Mouse (Mus musculus): ENCODE measurements around the gene Prss2. TPM values are rescaled to one million over a fixed set of nuclear protein-coding genes. Genes with fewer than 3 reads are reported as not detected.

The Prss2 gene
- polyA plus RNA-seq, 1 experiment from 2014 or later: 14.1 TPM

DNA sequence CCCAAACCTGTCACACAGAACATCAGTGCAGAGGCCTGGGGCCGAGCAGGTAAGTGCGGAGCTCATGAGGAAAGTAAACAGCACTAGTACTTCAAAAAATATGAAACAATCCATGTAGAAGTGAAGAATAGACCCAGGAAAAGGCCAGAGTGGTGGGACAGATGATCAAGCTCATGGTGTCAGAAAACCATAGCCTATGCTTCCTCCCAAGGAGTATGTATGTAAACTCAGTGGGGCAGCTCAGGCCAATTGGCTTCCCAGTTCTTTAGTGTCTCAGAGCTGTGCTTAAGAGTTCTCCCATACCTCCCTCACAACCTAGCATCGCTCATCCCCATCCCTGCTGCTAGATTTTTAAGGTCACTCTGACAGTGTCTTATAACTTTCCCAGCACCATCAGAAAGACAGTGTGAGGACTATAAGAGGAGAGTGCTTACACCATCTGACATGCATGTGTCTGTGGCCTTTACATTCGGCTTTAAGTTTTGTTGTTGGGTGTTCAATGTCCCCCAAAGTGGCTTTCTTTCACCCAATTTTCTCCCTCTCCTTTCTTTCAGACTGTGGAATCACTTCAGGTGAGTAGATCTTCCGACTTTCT lies 25.6 kb downstream of the Prss2 start:
- ATAC-seq (replicated peaks; ENCODE audit: low FRiP score, low TSS enrichment, low read depth) (no peak), DNase-seq (ENCODE audit: low spot score) (no peak)
- 85% methylated on average over 5 of the region's 5 CpGs for WGBS
- H3K9me3 ChIP-seq (ENCODE audit: control insufficient read depth, low read length): no peaks in the 10 kb centered on the region
- H3K27ac ChIP-seq (ENCODE audit: low read depth): no peak overlapping the region
- no peak overlapping the region for H3K4me2 ChIP-seq (ENCODE audit: low read length)
- H3K4me3 ChIP-seq (ENCODE audit: low read depth, low read length): no peak overlapping the region
- H3K27me3 ChIP-seq (replicated peaks; ENCODE audit: control insufficient read depth, insufficient read depth, low read length): peaks cover 12% of the 10 kb centered on the region
- H3K36me3 ChIP-seq (ENCODE audit: control insufficient read depth, insufficient read depth, low read length): no peaks in the 10 kb centered on the region
- H3K9ac ChIP-seq (ENCODE audit: low read length): no peak overlapping the region
- no peaks in the 10 kb centered on the region for H3K4me1 ChIP-seq (replicated peaks; ENCODE audit: control insufficient read depth, insufficient read depth, low read length)

DNA sequence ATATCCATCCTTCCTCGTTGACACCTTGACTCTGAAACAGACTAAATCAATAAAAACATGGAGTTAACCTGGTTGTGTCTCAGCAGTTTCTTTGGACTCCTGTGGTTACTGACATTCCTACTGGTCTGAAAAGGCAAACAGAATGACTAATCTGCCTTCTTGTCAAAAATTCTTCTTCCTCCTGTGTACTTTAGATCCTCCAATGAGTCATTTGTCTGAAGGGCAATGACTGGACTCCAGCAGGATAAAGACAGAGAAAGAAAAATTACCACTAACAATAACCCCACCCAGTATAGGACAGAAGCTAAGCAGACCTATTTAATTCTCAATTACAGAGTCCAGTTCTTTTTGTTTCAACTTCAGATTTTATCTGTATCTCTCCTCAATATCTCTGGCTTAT lies 26.7 kb downstream of the Prss2 start:
- no peak overlapping the region for H3K9ac ChIP-seq (ENCODE audit: low read length)
- DNase-seq (ENCODE audit: low spot score) (no peak), ATAC-seq (replicated peaks; ENCODE audit: low FRiP score, low TSS enrichment, low read depth) (no peak)
- peaks cover 4% of the 10 kb centered on the region; the same call in 1 of the 2 replicates for H3K27me3 ChIP-seq (replicated peaks; ENCODE audit: control insufficient read depth, insufficient read depth, low read length)
- WGBS: 53% methylated on average over 1 of the region's 1 CpGs
- H3K36me3 ChIP-seq (ENCODE audit: control insufficient read depth, insufficient read depth, low read length): no peaks in the 10 kb centered on the region
- H3K4me3 ChIP-seq (ENCODE audit: low read depth, low read length): no peak overlapping the region
- H3K9me3 ChIP-seq (ENCODE audit: control insufficient read depth, low read length): no peaks in the 10 kb centered on the region
- no peak overlapping the region for H3K27ac ChIP-seq (ENCODE audit: low read depth)
- H3K4me1 ChIP-seq (replicated peaks; ENCODE audit: control insufficient read depth, insufficient read depth, low read length): no peaks in the 10 kb centered on the region
- H3K4me2 ChIP-seq (ENCODE audit: low read length): no peak overlapping the region

DNA sequence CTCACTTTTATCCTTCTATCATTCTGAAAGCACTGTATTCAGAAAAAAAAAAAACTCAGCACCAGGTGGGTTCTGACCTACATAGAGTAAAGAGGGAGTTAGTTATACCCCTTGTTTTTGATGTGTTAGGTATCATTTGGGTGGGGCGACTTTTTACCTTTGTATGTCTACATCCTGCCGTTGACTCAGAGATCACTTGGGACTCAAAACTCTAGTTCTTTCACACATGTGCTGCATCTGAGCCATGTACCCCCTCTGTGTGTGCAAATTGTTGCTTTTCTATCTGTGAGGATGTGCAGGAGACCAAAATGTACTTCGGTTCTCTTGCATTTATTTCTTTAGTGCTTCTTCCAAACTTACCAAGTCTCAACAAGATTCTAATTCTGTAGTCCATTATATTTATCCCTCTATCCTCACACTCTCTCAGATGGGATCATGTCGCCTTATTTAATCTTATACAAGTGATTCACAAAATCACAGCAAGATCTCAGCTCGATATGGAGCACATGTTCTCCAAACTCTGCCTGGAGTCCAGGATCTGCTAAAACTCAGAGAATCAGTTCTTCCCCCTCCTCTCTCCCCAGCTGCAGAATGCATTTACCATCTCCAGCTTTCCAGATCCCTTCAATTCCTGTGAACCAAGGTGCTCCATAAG lies 31.9 kb downstream of the Prss2 start:
- DNase-seq (ENCODE audit: low spot score): no peak
- Histone ChIP-seq H3K9ac (ENCODE audit: low read length) (no peak overlapping the region), H3K27me3 (replicated peaks; ENCODE audit: control insufficient read depth, insufficient read depth, low read length) (no peaks in the 10 kb centered on the region), H3K27ac (ENCODE audit: low read depth) (no peak overlapping the region), H3K36me3 (ENCODE audit: control insufficient read depth, insufficient read depth, low read length) (no peaks in the 10 kb centered on the region), H3K4me2 (ENCODE audit: low read length) (no peak overlapping the region), H3K9me3 (ENCODE audit: control insufficient read depth, low read length) (no peaks in the 10 kb centered on the region), H3K4me1 (replicated peaks; ENCODE audit: control insufficient read depth, insufficient read depth, low read length) (no peaks in the 10 kb centered on the region), H3K4me3 (ENCODE audit: low read depth, low read length) (no peak overlapping the region)
- ATAC-seq (replicated peaks; ENCODE audit: low FRiP score, low TSS enrichment, low read depth): no peak
- 82% methylated on average over 5 of the region's 5 CpGs for WGBS

DNA sequence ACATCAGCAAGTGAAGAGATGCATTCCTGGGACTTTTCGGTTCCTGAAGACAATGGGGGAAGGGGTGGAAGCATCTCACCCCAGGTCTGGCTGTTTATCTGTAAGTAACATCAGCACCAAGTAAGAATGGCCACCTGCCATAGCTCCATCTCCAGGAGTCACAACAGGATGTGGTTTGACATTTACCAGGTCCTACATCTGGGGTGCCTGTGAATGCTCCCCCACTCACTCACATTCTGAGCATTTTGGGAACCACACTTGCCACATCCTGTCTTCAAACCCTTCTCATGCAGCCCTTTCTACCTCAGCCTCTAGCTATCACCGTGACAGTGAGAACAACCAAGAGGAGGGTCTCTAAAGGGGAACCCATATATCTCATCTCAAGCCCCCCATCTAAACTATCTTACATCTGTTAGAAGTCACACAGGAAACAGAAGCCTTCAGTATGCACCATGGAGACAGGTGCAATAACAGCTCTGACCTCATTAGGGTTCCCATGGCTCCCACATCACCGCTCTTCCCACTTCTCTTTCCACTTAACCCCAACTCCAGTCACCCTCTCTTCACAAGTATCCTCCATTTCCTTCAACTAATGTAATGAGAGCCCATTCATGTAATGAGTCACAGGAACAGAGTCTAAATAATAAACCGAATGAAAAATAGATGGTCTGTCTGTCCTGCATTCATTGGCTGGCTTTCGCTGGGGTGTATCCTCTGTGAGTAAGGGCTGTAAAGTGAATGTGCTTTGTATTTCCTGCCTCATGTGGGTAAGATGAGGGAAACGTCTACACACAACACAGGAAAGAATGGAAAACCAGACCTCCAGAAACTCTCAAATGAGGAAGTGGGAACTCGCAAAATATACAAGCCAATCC lies 32.9 kb downstream of the Prss2 start:
- no peak for ATAC-seq (replicated peaks; ENCODE audit: low FRiP score, low TSS enrichment, low read depth)
- no peaks in the 10 kb centered on the region for H3K4me1 ChIP-seq (replicated peaks; ENCODE audit: control insufficient read depth, insufficient read depth, low read length)
- H3K36me3 ChIP-seq (ENCODE audit: control insufficient read depth, insufficient read depth, low read length): no peaks in the 10 kb centered on the region
- no peak overlapping the region for H3K9ac ChIP-seq (ENCODE audit: low read length)
- no peaks in the 10 kb centered on the region for H3K27me3 ChIP-seq (replicated peaks; ENCODE audit: control insufficient read depth, insufficient read depth, low read length)
- WGBS: 70% methylated on average over 7 of the region's 7 CpGs
- no peak for DNase-seq (ENCODE audit: low spot score)
- H3K27ac ChIP-seq (ENCODE audit: low read depth): no peak overlapping the region
- H3K4me3 ChIP-seq (ENCODE audit: low read depth, low read length): no peak overlapping the region
- H3K4me2 ChIP-seq (ENCODE audit: low read length): no peak overlapping the region
- no peaks in the 10 kb centered on the region for H3K9me3 ChIP-seq (ENCODE audit: control insufficient read depth, low read length)

DNA sequence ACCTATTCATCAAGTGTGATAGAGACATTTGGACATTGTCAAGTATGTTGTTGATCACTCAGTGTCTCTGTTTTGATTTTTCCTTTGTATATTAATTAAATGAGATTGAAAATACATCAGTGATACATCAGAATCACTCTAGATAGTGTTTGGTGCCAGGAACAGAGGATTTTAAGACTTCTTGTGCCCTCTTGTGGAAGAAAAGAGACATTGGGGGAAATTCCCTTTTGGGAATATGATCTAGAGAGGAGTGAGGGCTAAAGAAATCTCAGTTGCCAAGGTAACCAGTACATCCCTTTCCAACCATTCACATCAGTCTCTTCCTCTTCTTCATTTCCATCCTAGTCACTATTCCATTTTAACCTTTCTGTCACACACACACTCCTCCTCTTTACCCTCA lies 34.8 kb downstream of the Prss2 start:
- ATAC-seq (replicated peaks; ENCODE audit: low FRiP score, low TSS enrichment, low read depth) (no peak), DNase-seq (ENCODE audit: low spot score) (no peak)
- H3K4me1 ChIP-seq (replicated peaks; ENCODE audit: control insufficient read depth, insufficient read depth, low read length): no peaks in the 10 kb centered on the region
- H3K4me2 ChIP-seq (ENCODE audit: low read length): no peak overlapping the region
- no peak overlapping the region for H3K4me3 ChIP-seq (ENCODE audit: low read depth, low read length)
- no peaks in the 10 kb centered on the region for H3K9me3 ChIP-seq (ENCODE audit: control insufficient read depth, low read length)
- no peaks in the 10 kb centered on the region for H3K27me3 ChIP-seq (replicated peaks; ENCODE audit: control insufficient read depth, insufficient read depth, low read length)
- no peaks in the 10 kb centered on the region for H3K36me3 ChIP-seq (ENCODE audit: control insufficient read depth, insufficient read depth, low read length)
- H3K27ac ChIP-seq (ENCODE audit: low read depth): no peak overlapping the region
- no peak overlapping the region for H3K9ac ChIP-seq (ENCODE audit: low read length)

DNA sequence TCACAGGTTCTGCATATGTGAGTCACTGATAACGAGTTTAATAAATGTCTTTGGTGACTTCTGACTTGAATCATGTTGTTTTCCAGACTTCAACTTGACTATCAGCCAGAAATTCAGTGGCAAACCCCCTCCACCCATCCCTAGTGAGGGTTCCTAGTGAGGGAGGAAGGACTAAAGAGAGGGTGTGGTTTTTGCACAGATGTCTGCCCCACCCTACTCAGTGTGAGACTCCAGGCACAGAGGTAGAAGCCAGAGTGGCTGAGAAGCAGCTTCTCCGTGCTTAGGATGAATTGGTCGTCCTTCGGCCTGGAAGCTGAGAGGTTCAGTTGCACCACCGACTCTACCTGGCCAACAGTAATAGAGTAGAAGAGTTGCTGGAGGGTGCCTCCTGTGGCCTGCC lies 35.9 kb downstream of the Prss2 start:
- ATAC-seq (replicated peaks; ENCODE audit: low FRiP score, low TSS enrichment, low read depth): no peak
- H3K9me3 ChIP-seq (ENCODE audit: control insufficient read depth, low read length): no peaks in the 10 kb centered on the region
- H3K27ac ChIP-seq (ENCODE audit: low read depth): no peak overlapping the region
- H3K27me3 ChIP-seq (replicated peaks; ENCODE audit: control insufficient read depth, insufficient read depth, low read length): no peaks in the 10 kb centered on the region
- H3K9ac ChIP-seq (ENCODE audit: low read length): no peak overlapping the region
- no peaks in the 10 kb centered on the region for H3K36me3 ChIP-seq (ENCODE audit: control insufficient read depth, insufficient read depth, low read length)
- H3K4me2 ChIP-seq (ENCODE audit: low read length): no peak overlapping the region
- DNase-seq (ENCODE audit: low spot score): no peak
- WGBS: 75% methylated on average over 5 of the region's 5 CpGs
- H3K4me3 ChIP-seq (ENCODE audit: low read depth, low read length): no peak overlapping the region
- H3K4me1 ChIP-seq (replicated peaks; ENCODE audit: control insufficient read depth, insufficient read depth, low read length): no peaks in the 10 kb centered on the region

DNA sequence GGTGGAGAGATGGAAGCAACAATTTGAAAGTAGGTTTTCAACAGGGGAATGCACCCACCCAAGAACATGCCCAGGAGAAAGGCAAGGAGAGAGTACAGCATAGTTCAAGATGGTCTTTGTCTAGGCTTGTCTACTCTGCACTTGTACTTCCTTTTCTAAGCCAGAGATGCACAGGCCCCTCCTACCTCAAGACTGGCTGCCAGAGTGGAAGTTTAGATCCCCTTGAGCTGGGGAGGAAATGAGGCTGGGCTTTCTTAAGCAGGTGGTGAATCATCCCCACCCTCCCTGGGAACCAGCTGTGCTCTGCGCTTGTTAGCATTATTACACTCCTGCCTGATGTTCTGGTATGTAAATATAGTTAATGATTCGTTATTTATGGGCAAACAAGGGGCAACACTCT lies 36.7 kb downstream of the Prss2 start:
- H3K27ac ChIP-seq (ENCODE audit: low read depth): no peak overlapping the region
- ATAC-seq (replicated peaks; ENCODE audit: low FRiP score, low TSS enrichment, low read depth): no peak
- no peaks in the 10 kb centered on the region for H3K27me3 ChIP-seq (replicated peaks; ENCODE audit: control insufficient read depth, insufficient read depth, low read length)
- H3K4me3 ChIP-seq (ENCODE audit: low read depth, low read length): no peak overlapping the region
- no peak overlapping the region for H3K9ac ChIP-seq (ENCODE audit: low read length)
- no peak for DNase-seq (ENCODE audit: low spot score)
- H3K9me3 ChIP-seq (ENCODE audit: control insufficient read depth, low read length): no peaks in the 10 kb centered on the region
- no peak overlapping the region for H3K4me2 ChIP-seq (ENCODE audit: low read length)
- H3K4me1 ChIP-seq (replicated peaks; ENCODE audit: control insufficient read depth, insufficient read depth, low read length): no peaks in the 10 kb centered on the region
- H3K36me3 ChIP-seq (ENCODE audit: control insufficient read depth, insufficient read depth, low read length): no peaks in the 10 kb centered on the region
- WGBS: 36% methylated on average over 2 of the region's 2 CpGs

DNA sequence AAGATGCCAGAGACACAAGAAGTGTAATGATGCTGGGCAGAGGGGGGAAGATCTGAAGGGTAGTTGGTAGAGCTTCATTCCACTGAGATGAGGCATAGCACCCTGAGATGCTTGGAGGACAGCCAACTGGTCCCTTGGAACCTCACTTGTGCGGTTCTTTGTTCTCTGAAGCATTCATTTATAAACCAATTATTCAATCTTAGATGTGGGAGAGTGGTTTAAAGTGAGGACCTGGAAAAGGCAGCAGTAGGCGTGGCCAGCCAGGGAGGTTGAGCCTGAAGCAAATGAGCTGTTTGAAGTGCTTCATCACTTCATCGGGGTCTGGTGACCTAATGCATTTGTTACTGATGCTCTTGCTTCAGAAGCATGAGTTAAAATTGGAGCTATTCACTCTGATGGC lies 37.7 kb downstream of the Prss2 start:
- H3K36me3 ChIP-seq (ENCODE audit: control insufficient read depth, insufficient read depth, low read length): no peaks in the 10 kb centered on the region
- ATAC-seq (replicated peaks; ENCODE audit: low FRiP score, low TSS enrichment, low read depth) (no peak), DNase-seq (ENCODE audit: low spot score) (no peak)
- no peaks in the 10 kb centered on the region for H3K9me3 ChIP-seq (ENCODE audit: control insufficient read depth, low read length)
- 54% methylated on average over 3 of the region's 3 CpGs for WGBS
- H3K4me1 ChIP-seq (replicated peaks; ENCODE audit: control insufficient read depth, insufficient read depth, low read length): no peaks in the 10 kb centered on the region
- H3K4me3 ChIP-seq (ENCODE audit: low read depth, low read length): no peak overlapping the region
- H3K27ac ChIP-seq (ENCODE audit: low read depth): no peak overlapping the region
- no peak overlapping the region for H3K4me2 ChIP-seq (ENCODE audit: low read length)
- H3K27me3 ChIP-seq (replicated peaks; ENCODE audit: control insufficient read depth, insufficient read depth, low read length): no peaks in the 10 kb centered on the region
- no peak overlapping the region for H3K9ac ChIP-seq (ENCODE audit: low read length)
